Mouse (Mus musculus) MEL-GATA-1-ER (cell line): Measurements from ENCODE around the gene Ngb.

Experiments
- DNase-seq: peaks from one replicate; pipeline ENCODE4 v3.0.0-alpha.2; 2012; ENCODE audit warnings: low read depth; ENCODE audit errors: extremely low read depth

Gene Ngb

DNA sequence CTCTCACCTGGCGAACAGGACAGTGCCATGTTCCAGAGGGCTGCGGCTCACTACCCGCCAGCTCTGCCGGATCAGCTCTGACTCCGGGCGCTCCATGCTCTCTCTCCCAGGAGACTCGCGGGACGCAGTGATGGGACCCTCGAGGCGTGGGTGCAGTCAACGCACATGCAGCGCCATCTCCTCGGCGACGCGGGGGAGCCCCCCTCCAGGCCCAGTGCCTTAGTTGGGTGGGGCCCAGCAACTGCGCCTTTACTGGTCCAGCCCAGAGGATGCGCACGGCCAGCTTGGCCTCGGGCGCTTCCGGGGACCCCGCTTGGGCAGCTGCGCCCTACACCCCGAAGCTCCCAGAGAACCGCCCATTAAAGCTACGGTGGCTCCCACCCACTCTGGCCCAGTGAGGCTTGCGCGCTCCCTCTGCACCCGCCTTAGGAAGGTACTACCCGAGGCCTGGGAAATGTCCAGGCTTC is at the start of gene Ngb:
Gene Ngb (minus strand): TSS at position 375 of the 467 bp plus-strand sequence.
- no peak for DNase-seq

DNA sequence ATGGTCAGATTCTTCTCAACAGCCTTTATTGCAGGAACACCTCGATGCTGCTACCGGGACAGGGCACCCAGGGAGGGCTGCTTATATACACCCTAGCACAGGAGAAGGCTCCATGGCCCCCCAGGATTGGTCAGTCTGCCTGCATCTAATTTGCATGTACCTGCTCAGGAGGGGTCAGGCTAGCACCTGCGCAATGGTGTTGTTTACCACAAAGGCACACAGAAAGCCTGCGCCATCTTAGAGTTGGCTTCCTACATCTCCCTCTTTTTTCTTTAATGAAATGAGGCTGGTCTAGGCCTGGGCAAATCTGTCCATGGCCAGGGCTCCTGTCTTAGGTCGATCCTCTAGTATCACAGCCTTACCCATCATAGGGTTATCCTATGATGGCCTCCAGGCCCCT is 47.1 kb upstream of the Ngb start:
- DNase-seq: no peak

DNA sequence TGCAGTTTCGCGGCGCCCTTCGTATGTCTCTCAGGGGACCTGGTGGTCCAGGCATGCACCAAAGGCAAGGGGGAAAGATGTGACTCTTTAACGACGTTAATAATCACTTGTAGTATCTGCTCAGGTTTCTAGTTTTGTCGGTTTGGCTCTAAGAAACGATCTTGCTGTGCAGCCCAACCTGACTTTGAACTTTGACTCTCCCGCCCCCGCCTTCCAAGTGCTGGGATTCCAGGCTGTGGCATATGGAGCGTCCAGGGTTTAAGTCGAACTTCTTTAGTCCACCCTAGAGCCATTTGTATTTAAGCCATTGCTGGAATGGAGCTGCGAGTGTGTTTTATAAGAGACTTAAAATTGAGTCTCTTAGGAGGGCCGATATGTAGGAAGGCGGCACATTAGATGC is 45.8 kb upstream of the Ngb start:
- no peak for DNase-seq

DNA sequence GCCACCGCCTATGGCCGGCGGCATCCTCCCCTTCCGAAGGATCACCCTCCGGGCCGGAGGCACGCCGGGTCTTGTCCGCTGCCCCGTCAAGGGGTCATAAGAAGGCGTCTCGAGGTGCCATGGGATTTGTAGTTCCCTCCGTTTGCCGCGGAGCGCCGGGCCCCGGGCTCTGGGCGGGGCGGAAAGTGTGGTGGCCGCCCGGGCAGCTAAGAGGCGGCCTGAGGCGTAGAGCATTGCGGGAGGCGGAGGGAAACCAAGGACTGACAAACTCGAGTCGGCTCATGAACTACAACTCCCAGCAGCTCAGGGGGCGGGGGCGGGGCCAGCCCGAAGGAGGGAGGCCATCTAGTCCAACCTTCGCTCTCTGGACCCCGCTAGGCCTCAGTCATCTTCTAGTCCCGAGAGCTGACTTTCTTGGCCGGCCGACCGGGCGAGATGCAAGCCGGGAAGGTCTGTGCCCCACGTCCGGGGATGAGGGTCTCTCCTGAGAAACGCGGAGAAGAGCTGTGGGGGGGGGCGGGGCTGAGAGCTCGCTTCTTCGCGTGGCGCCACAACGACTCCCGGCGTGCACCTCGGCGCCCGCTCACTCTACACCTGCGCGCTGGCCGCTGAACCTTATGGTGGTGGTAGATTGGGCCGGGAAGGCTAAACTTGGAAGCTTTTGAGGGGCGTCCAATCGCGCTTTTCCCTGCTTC is 45.2 kb upstream of the Ngb start, which contains the start of gene Pomt2:
Gene Pomt2 (minus strand): TSS at position 574 of the 695 bp plus-strand sequence.
- peak; percentile 91 for DNase-seq

DNA sequence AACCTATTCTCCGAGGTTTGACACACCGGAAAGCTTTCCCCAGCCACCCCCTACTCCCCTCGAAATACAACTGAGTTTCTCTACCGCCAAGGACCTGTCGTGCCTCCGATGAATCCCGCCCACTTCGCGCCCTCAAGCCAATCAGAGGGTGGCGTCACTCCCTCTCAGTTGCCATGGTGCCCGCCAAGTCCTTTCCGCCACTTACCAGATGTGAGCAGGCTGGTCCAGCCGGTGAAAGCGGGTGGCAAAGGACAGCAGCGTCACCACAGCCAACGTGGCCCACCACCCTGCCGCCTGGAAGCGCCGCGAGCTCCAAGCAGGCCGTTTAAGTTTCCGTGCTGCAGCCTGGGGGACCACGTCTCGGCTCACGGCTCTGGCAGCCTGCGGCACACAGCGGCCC is 44.6 kb upstream of the Ngb start, which contains the start of gene Gstz1:
Gene Gstz1 (plus strand): TSS at position 200 of the 400 bp plus-strand sequence.
- DNase-seq: peak; percentile 75

DNA sequence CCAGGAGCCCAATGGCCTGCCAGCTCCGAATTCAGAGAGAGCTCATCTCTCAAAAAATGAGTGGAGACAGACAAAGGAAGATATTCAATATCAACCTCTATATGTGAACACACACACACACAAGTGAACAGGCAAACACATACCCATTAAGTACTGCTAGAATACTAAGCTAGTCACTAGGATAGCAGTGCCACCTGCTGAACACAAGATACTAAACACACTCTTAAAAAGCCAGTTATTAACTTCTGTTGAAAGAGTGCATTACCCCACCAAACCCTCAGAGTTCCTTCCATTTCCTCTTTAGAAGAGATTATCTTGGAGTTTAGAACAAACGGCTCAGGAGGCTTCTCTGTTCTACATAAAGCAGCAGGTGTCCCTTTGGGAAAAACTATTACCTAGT is 39.8 kb upstream of the Ngb start:
- DNase-seq: no peak

DNA sequence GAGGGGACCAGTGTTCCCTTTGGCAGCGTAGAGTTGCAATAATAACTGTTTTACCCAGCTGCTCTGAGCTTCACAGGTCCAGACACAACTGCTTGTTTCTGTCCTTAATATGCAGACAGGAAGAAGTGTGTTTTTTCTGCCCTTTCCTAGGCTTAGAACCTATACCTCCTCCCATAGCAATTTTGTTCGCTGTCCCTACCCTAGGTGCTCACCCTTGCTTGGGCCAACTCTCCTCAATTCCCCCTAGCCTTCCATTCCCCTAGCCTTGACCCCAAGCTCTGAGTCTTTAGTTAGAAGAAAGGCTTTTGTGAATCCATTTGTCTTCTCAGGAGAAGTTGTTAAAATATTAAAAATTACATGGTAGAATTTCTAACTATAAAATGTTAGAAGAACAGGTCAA is 36.4 kb upstream of the Ngb start:
- no peak for DNase-seq

DNA sequence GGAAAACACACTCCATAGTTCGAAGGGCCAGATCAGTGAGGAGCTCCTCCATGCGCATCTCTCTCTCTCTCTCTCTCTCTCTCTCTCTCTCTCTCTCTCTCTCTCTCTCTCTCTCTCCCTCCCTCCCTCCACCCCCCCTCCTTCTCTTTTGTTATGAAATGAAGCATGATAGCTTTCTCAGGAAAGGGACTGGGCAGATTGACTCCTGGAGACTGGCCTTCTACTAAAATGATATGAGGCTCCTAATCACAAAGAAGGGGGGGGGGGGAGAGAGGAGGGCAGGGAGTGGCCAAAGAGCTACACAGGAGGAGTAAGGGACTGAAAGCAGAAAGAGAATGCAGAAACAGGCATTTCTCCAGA is 36.0 kb upstream of the Ngb start:
- no peak for DNase-seq

DNA sequence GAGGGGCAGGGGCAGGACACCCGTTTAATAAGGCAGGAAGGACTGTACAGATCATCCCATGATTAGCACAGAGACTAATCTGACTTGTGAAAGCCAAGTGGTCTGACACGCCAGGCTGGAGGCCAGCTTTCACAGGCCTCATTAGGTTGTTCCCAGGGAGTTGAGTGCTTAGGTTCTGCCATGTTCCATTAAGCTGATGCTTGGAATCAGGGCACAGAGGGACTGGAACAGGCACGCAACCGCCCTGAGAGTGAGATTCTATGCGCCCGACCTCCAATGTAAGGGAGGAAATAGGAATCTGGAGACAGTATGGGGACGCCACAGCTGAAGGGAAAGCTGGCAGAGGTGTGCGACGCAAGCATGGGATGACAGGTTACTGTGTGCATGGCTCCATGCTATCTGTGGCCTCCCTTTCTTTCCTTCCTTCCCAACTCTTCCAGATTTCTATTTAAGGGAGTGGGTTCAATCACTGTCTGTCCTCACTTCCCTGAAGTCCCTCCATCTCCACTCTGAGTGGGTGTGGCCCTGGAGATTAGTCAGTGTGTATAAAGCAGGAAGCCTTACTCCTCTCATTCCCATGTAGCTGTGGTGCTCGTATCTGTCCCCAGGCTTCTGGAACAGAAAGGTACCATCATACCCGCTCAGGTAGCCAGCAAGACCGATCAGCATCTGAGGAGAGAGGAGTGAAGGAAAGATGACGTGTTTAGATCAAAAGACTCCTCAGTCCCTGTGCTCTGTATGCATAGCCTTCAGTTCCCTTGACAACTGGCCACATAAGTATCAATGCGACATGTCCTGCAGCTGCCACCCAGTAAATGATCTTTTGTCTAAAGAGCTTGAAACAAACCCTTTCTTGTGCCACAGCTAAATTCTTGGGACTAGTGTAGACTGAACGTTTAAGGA is 35.4 kb upstream of the Ngb start:
- no peak for DNase-seq

DNA sequence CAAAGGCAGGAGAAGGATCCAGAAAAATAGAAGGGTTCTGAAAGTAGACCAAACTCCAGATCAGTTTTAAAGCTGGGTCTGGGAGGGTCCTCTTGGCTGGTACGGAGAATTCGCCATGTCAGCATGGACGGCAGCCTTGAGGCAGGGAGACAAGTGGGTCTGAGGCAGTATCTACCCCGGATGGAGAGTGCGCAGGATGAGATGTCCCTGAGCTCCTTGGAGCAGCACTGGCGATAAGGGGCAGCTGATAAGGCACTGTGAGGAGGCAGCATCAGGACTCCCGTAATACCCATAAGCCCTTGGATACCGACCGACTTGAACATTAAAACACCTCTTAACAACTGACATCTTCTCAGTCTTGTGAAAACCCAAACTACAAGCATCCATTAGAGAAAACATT is 30.4 kb upstream of the Ngb start:
- DNase-seq: no peak

DNA sequence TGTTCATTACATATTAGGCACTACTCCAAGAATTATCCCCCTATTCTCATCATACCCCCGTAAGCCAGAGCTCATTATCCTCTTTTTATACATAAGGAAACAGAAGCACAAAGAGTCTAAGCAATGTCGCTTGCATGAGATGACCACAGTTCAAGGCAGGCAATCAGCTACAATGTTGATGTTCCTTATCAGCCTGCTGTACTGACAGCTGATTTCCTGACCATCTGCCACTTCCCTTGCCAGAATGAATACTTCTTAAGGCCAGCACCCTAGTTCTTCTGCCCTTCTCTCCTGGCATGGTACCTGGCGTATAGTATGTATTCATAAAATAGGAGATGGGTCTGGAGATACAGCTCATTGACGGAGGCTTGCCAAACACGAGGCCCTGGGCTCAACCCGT is 29.9 kb upstream of the Ngb start:
- no peak for DNase-seq

DNA sequence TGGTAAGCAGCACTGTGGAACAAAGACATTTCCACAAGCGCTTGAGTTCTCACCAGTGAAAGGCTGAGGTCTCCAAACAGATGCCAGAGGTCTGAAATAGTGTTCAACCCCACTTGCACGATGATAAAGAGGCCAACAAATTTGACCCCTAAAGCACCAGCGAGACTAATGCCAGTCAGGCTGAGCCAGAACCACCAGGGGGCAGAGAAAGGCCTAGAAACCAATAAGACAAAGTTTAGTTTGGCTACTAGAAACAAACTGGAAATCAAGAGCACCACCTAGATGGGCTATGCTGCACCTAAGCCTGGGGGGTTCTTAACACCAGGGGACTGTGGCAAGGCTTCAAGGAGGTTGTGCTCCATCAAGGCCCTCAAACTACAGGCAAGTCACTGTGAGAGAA is 29.3 kb upstream of the Ngb start:
- DNase-seq: no peak

DNA sequence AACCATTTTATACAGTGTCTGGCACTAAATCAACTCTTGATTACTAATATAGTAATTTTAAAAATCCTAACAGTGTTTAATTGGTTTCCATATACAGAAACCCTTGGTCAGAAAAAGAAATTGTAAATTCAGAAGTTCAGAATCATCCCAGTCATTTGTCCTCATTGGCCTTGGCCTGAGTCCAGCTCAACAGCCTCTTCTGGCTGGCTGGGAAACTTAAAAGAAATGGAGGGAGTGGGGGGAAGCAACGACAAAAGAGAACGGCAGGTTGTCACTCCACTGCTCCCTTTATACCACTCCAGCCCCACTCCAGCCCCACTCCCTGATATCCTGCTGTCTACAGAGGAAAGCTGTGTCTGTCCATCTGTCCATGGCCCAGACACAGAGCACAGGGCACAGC is 28.8 kb upstream of the Ngb start:
- DNase-seq: no peak

DNA sequence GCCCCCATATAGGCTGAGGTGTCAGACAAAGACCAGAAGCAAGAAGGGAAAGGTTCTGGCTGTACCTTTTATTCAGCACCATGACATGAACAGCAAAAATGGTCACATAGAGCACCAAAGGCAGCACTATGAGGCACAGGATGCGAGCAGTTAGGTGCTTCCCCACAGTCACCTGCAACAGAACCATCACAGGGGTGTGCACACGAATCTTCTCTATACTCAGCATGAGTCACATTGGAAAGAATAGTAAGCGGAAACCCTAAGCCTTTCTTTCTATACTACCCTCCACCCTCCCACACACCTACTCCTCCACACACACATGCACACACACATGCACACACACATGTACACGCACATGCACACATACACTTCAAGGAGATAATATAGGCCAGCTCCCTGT is 27.9 kb upstream of the Ngb start:
- DNase-seq: no peak

DNA sequence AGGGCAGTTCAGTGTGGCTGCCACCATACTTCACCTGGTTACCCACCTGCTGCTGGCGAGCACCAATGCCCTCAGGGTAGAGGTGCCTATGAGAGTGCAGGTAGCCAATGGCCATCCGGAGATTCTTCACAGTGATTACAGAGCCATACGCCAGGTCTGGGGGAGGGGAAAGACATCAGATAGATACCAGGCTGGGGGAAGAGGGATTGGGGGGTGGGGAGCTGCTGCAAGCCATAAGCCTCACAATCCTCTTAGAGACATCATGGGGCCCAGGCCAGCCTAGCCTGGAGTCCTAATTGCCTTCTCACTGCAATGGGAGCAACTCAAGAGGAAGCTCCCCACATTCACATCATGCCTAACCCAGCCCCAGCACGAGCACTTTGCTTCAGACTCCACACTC is 24.9 kb upstream of the Ngb start:
- DNase-seq: no peak

DNA sequence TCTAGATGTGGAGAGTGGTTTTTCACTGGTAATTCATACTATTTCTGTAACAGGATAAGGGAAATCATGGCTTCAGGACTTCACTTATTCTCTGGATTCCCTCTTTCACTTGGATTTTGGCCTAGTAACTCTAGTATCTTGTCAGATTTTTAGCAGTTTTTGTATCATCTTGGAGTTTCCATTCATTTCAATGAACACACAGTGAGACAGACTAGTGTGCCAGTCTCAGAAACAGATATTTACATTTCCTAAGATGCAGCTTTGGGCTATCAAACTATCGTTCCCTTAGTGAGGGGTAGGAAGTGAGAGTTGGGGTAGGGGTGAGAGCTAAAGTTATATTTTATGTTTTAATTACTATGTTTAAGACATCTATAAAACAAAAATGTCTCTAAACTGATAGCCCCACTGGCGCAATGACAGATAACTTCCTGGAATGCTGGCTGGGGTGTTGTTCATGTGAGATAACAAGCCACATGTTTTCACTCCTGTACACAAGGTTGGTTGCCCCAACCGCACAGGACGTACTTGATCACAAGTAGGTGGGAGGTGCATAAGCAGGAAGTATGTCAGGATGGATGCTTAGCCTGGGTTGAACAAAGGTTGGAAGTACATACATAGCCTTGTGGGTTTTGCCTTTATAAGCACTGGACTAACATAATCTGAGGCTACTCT is 19.7 kb upstream of the Ngb start:
- DNase-seq: peak; percentile 42

DNA sequence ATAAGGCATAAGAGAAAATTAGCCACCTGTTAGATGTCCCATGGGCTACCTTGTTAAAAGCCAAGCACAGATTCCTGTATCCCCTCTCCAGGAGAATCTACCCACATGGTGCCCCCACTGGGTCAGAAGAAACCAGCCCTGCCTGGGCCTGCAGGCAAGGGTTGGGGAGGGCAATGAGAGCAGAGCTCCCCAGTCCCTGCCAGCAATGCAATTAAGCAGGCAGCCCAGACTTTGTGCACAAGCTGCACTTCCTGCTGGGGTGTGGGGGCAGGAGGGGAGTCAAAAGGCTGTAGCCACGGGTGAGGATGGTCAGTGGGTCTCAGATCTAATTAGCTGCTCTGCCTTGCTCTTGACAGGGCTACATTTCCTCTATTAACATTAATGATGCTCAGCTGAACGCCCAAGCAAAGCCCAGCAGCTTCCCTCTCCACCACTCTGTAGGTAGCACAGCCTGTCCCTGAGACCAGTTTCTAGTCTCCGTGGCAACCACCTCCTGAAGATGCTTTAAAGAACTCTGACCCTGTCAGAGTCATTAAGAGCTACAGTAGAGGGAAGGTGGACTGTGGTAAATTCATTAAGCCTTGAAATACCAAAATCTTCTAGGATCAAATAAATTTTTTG is 5.1 kb upstream of the Ngb start:
- DNase-seq: no peak

DNA sequence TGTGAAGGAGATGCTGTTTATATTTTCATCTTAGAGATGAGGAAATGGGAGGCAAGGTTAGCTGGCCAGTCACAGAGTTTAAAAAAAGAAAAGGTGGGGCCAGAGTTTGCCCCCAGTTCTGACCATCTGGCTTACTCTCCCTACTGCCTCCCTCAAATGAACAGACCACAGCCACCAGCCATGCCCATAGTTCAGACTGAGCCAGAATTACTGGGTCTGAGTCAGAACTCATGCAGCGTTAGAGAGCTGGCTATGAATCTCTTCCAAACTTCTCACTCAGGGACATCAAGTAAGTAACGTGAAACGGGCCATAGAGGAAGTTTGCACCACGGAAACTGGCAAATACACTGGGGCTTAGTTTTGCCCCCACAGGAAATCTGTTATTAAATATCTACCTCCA is 2.5 kb upstream of the Ngb start:
- DNase-seq: no peak

DNA sequence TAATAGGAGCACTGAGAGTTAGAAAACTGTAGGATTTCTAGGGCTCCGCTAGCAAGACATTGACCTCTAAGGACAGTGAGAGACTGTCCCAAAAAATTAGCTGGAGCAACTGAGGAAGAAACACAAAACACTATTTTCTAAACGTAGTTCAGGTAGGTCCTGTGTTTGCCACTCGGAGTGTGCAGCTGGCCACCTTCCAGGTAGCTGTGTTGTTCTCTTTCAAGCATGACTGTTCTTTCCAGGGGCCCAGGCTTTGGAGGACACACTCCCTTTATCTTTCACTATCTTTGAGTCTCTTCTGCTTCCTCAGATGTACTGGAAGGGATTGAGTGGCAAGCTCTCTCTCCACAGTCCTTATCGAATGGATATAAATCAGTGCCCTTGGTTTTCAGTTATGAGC is 1.1 kb upstream of the Ngb start:
- DNase-seq: no peak

DNA sequence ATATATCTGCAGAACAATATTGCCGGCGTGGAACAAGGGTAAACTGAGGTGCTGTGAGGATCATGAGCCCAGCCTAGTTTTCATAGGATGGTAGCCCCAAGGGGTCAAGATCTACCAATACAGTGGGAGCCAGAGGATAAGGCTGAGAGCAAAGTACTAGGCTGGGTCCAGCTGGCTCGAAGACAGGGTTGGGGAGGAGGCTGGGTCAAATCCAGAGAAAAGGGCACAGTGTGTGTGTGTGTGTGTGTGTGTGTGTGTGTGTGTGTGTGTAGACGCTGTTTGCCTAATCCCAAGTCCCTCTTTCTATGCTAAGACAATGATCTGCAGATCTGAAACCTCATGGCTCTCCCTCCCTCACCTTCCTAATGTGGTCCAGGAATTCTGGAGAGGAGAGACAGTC is 2.0 kb downstream of the Ngb start:
- DNase-seq: no peak

DNA sequence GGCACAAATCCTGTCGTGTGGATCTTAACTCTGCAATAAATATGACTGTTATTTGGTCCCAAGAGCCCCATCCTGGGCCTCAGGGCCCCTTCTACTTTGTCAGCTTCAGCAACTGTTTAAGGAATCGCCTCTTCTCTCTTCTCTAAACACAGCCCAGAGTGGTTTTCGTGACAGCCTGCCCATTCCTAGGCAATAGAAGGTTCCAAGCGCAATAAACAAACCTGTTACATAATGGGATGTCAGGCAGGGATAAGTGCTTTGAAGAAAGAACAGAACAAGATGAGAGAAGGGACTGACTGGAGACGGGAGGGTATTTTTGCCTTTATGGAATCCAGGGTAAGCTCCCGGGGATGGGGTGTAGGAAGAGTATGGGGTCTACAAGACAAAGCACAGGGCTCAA is 8.7 kb downstream of the Ngb start:
- DNase-seq: no peak

DNA sequence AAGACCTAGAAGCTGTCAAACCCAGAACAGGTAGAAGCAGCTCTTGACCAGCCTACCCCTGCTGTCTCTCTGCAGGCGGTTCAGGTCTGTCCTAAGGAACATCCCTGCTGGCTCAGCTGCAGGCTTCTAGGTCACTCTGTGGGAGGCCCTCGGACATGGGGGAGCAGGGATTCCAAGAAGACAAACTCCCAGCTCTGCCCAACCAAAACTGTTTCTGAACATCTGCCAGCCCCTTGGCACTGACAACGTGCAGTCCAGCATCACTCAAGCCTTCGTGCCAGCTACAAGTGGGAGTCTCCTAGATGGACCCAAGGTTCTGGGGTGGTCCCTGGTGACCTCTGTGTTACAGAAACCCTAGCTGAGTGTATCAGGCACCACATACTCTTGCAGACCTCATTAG is 9.1 kb downstream of the Ngb start:
- no peak for DNase-seq
